Mouse (Mus musculus): ENCODE measurements around the gene Ccdc102a.

Gene Ccdc102a

GRCm38 (mm10) chr8:94922176-94922575, 4.3 kb upstream of the Ccdc102a start:
- in situ Hi-C loops (cut with MboI, MseI) = no loop called here

GRCm38 (mm10) chr8:94919256-94919655, 1.4 kb upstream of the Ccdc102a start:
- in situ Hi-C loops (cut with MboI, MseI) = no loop called here

GRCm38 (mm10) chr8:94917352-94917751, 546 bp downstream of the Ccdc102a start:
- in situ Hi-C loops (cut with MboI, MseI) = no loop called here

GRCm38 (mm10) chr8:94916960-94917324, 956 bp downstream of the Ccdc102a start:
- in situ Hi-C loops (cut with MboI, MseI) = no loop called here

- in situ Hi-C loops (cut with MboI, MseI) = no loop called here
These were observed 1.5 kb downstream of the Ccdc102a start for GRCm38 (mm10) chr8:94916311-94916959.

- in situ Hi-C loops (cut with MboI, MseI) = no loop called here
These were observed 3.2 kb downstream of the Ccdc102a start for GRCm38 (mm10) chr8:94914701-94915101.

GRCm38 (mm10) chr8:94914256-94914655, 3.6 kb downstream of the Ccdc102a start:
- in situ Hi-C loops (cut with MboI, MseI) = no loop called here

- in situ Hi-C loops (cut with MboI, MseI) = no loop called here
These were observed 4.7 kb downstream of the Ccdc102a start for GRCm38 (mm10) chr8:94913061-94913660.

- in situ Hi-C loops (cut with MboI, MseI) = loop anchor here (5.0 kb wide), 1 partner anchor 913 kb away; no protein-coding TSS in a partner anchor
These were observed 9.1 kb downstream of the Ccdc102a start for GRCm38 (mm10) chr8:94908847-94909246.

- in situ Hi-C loops (cut with MboI, MseI) = loop anchor here (5.0 kb wide), 1 partner anchor 915 kb away; no protein-coding TSS in a partner anchor
These were observed 10.2 kb downstream of the Ccdc102a start for GRCm38 (mm10) chr8:94907591-94908300.

- in situ Hi-C loops (cut with MboI, MseI) = loop anchor here (5.0 kb wide), 1 partner anchor 918 kb away; no protein-coding TSS in a partner anchor
These were observed 13.3 kb downstream of the Ccdc102a start for GRCm38 (mm10) chr8:94904450-94905175.

- in situ Hi-C loops (cut with MboI, MseI) = no loop called here
These were observed 14.2 kb downstream of the Ccdc102a start for GRCm38 (mm10) chr8:94903709-94904108.

GRCm38 (mm10) chr8:94901031-94901430, 16.9 kb downstream of the Ccdc102a start:
- in situ Hi-C loops (cut with MboI, MseI) = no loop called here

- in situ Hi-C loops (cut with MboI, MseI) = no loop called here
These were observed 17.3 kb downstream of the Ccdc102a start for GRCm38 (mm10) chr8:94900617-94901016.

GRCm38 (mm10) chr8:94899262-94899661, 18.6 kb downstream of the Ccdc102a start:
- in situ Hi-C loops (cut with MboI, MseI) = no loop called here

- in situ Hi-C loops (cut with MboI, MseI) = no loop called here
These were observed 25.0 kb downstream of the Ccdc102a start for GRCm38 (mm10) chr8:94892917-94893316.

- in situ Hi-C loops (cut with MboI, MseI) = no loop called here
These were observed 29.4 kb downstream of the Ccdc102a start for GRCm38 (mm10) chr8:94888383-94889036.

- in situ Hi-C loops (cut with MboI, MseI) = no loop called here
These were observed 37.2 kb downstream of the Ccdc102a start for GRCm38 (mm10) chr8:94880742-94881141.

- in situ Hi-C loops (cut with MboI, MseI) = no loop called here
These were observed 41.1 kb downstream of the Ccdc102a start for GRCm38 (mm10) chr8:94876820-94877219.

GRCm38 (mm10) chr8:94876197-94876730, 41.6 kb downstream of the Ccdc102a start, which contains the start of gene Dok4:
TSS of gene Dok4 (minus strand) at chr8:94876330.
- in situ Hi-C loops (cut with MboI, MseI) = no loop called here

- in situ Hi-C loops (cut with MboI, MseI) = no loop called here
These were observed 42.1 kb downstream of the Ccdc102a start for GRCm38 (mm10) chr8:94875871-94876150.

All from regulatory T cell (primary cell).